Comparison of ENCODE assay signal across 1 mouse cellular context in genomic region chr19:4149283-4149682, GRCm38 (mm10).
TF ChIP-seq lines count a peak whose summit lies in the region.

No protein-coding gene starts in this region.

TF ChIP-seq in MEL, 35 proteins besides CTCF, POLR2A, EP300 and RAD21:
- TF ChIP-seq ETS1 (IDR thresholded peaks at IDR 0.05; ENCODE audit: low read depth, low read length) (no peak), BHLHE40 (IDR thresholded peaks at IDR 0.05; ENCODE audit: borderline replicate concordance, low read depth, low read length) (no peak), RCOR1 (IDR thresholded peaks at IDR 0.05; ENCODE audit: low read depth, low read length) (no peak), CHD2 (IDR thresholded peaks at IDR 0.05; ENCODE audit: low read length) (no peak), ELF1 (IDR thresholded peaks at IDR 0.05; ENCODE audit: low read depth, low read length) (no peak), NELFE (IDR thresholded peaks at IDR 0.05; ENCODE audit: low read depth, low read length) (no peak), JUND (IDR thresholded peaks at IDR 0.05; ENCODE audit: low read depth, low read length) (no peak), ZKSCAN1 (IDR thresholded peaks at IDR 0.05; ENCODE audit: low read depth, low read length) (no peak), ZC3H11A (IDR thresholded peaks at IDR 0.05; ENCODE audit: low read depth, low read length) (no peak), TBP (IDR thresholded peaks at IDR 0.05; ENCODE audit: low read depth, low read length) (no peak), SMC3 (IDR thresholded peaks at IDR 0.05; ENCODE audit: low read depth, low read length) (no peak), POLR2AphosphoS2 (IDR thresholded peaks at IDR 0.05; ENCODE audit: low read length) (no peak), E2F4 (IDR thresholded peaks at IDR 0.05; ENCODE audit: borderline replicate concordance, low read depth, low read length) (no peak), CHD1 (IDR thresholded peaks at IDR 0.05; ENCODE audit: low read depth, low read length) (no peak), GATA1 (IDR thresholded peaks at IDR 0.05; ENCODE audit: low read depth, low read length) (no peak), MAX (IDR thresholded peaks at IDR 0.05; ENCODE audit: low read length) (no peak), GABPA (IDR thresholded peaks at IDR 0.05; ENCODE audit: low read depth, low read length) (no peak), MYB (IDR thresholded peaks at IDR 0.05; ENCODE audit: low read depth, low read length) (no peak)
